Mouse (Mus musculus) layer of hippocampus, adult 18-20 months (tissue): ENCODE results near the gene Cyp2s1. TPM values are rescaled to one million over a fixed set of nuclear protein-coding genes. Genes with fewer than 3 reads are reported as not detected.

ENCODE experiments used
- DNase-seq, 2 experiments: peaks; one replicate each; pipeline ENCODE4 v3.0.0; 2022; ENCODE audit warnings: low spot score in 2 of 2
- microRNA-seq, 2 experiments: library from miRNA; unstranded; fragments of <30 nt; microRNA quantifications; one replicate each; pipeline ENCODE4 v1.2.0; 2021
- total RNA-seq, 2 experiments: library from RNA; stranded (reverse); gene quantifications; 2 replicates each; pipeline ENCODE4 v1.2.3; 2021

Gene Cyp2s1
- total RNA-seq, 2 experiments from 2014 or later, result 1.6 to 1.7 TPM

- no peak for DNase-seq
These were observed 34.6 kb downstream of the Cyp2s1 start for GRCm38 (mm10) chr7:25781937-25782610.

- peak; percentile 72 to 88 for DNase-seq
These were observed 35.3 kb downstream of the Cyp2s1 start for GRCm38 (mm10) chr7:25781321-25781936.

GRCm38 (mm10) chr7:25780753-25781152 is 36.0 kb downstream of the Cyp2s1 start:
- DNase-seq, result no peak

- no peak for DNase-seq
These were observed 36.7 kb downstream of the Cyp2s1 start for GRCm38 (mm10) chr7:25780021-25780420.

GRCm38 (mm10) chr7:25768229-25768628 is 48.5 kb downstream of the Cyp2s1 start:
- DNase-seq, result no peak

- no peak for DNase-seq
These were observed 50.6 kb downstream of the Cyp2s1 start for GRCm38 (mm10) chr7:25766108-25766507.

- no peak for DNase-seq
These were observed 52.5 kb downstream of the Cyp2s1 start for GRCm38 (mm10) chr7:25764221-25764620.

GRCm38 (mm10) chr7:25763678-25764077 is 53.0 kb downstream of the Cyp2s1 start:
- no peak for DNase-seq

- DNase-seq, result no peak
These were observed 55.4 kb downstream of the Cyp2s1 start for GRCm38 (mm10) chr7:25761354-25761753.

- DNase-seq, result peak; percentile 75 to 92
These were observed 60.7 kb downstream of the Cyp2s1 start for GRCm38 (mm10) chr7:25756011-25756410.

GRCm38 (mm10) chr7:25755468-25755833 is 61.3 kb downstream of the Cyp2s1 start:
- peak in 1 of 2 experiments; percentile 53 for DNase-seq

GRCm38 (mm10) chr7:25754738-25755467 is 61.8 kb downstream of the Cyp2s1 start, which contains the start of gene Hnrnpul1:
Gene Hnrnpul1 (minus strand): TSS chr7:25754757.
- peak; percentile 100 for DNase-seq

GRCm38 (mm10) chr7:25754439-25754737 is 62.3 kb downstream of the Cyp2s1 start:
- no peak for DNase-seq

GRCm38 (mm10) chr7:25753643-25754438 is 62.9 kb downstream of the Cyp2s1 start:
- no peak for DNase-seq

- DNase-seq, result no peak
These were observed 63.6 kb downstream of the Cyp2s1 start for GRCm38 (mm10) chr7:25753076-25753475.

Small RNA genes within 50 kb of the gene (microRNA-seq; reads per million reads assigned to microRNA genes)
- gene Gm24865, result 0 reads per million in 2 experiments

Other genes with a start within 250 kb of the Cyp2s1 start
- gene Erich4, start 201.0 kb downstream of the Cyp2s1 start, total RNA-seq, result under 1 TPM in 1 of 2 experiments, not detected in 1; 0.38 TPM
- gene Dmac2, start 197.5 kb downstream of the Cyp2s1 start, total RNA-seq, result 10 to 100 TPM; 50.5 to 53.9 TPM
- 1 to 10 TPM in 1 of 2 experiments, under 1 TPM in 1; 0.61 to 1.3 TPM for gene B3gnt8, start 190.3 kb downstream of the Cyp2s1 start, total RNA-seq
- 10 to 100 TPM; 37.0 to 41.2 TPM for gene Bckdha, start 157.9 kb downstream of the Cyp2s1 start, total RNA-seq
- 10 to 100 TPM; 25.8 to 30.4 TPM for gene Exosc5, start 157.7 kb downstream of the Cyp2s1 start, total RNA-seq
- 10 to 100 TPM in 1 of 2 experiments, 1 to 10 TPM in 1; 8.4 to 10.9 TPM for gene Tmem91, start 141.7 kb downstream of the Cyp2s1 start, total RNA-seq
- gene B9d2, start 136.1 kb downstream of the Cyp2s1 start, total RNA-seq, result 10 to 100 TPM; 22.2 to 26.3 TPM
- 1 to 10 TPM; 6.5 to 7.7 TPM for gene Tgfb1, start 129.9 kb downstream of the Cyp2s1 start, total RNA-seq
- gene Ccdc97, start 97.8 kb downstream of the Cyp2s1 start, total RNA-seq, result 10 to 100 TPM; 63.4 to 65.6 TPM
- 100 to 1,000 TPM in 1 of 2 experiments, 10 to 100 TPM in 1; 99.1 to 110 TPM for gene Hnrnpul1, start 62.2 kb downstream of the Cyp2s1 start, total RNA-seq
- 10 to 100 TPM; 38.2 to 45.2 TPM for gene Axl, start 28.2 kb downstream of the Cyp2s1 start, total RNA-seq
- under 1 TPM; 0.25 to 0.89 TPM for gene Cyp2b10, start 80.7 kb upstream of the Cyp2s1 start, total RNA-seq
- gene Cyp2b13, start 244.6 kb upstream of the Cyp2s1 start, total RNA-seq, result not detected